Mouse (Mus musculus) C2C12 (cell line): ENCODE results near the gene Mamdc4.

Source experiments
- CEBPB ChIP-seq: IDR thresholded peaks from one replicate; pipeline ENCODE4 v1.6.1; 2011; ENCODE audit warnings: low read depth, mild to moderate bottlenecking, control low read depth, moderate library complexity
- CTCF ChIP-seq: IDR thresholded peaks from one replicate; pipeline ENCODE4 v1.5.1; 2011; ENCODE audit not compliant: control insufficient read depth, insufficient read depth, insufficient read length
- FOSL1 ChIP-seq: IDR thresholded peaks from one replicate; pipeline ENCODE4 v1.8.0; 2011; ENCODE audit warnings: mild to moderate bottlenecking, low read length; ENCODE audit not compliant: poor library complexity, insufficient read depth, severe bottlenecking
- MAX ChIP-seq: IDR thresholded peaks from one replicate; pipeline ENCODE4 v1.6.1; 2011; ENCODE audit warnings: mild to moderate bottlenecking, control low read depth
- MYOG ChIP-seq: IDR thresholded peaks from one replicate; pipeline ENCODE4 v1.6.1; 2011; ENCODE audit not compliant: control insufficient read depth, insufficient read length; ENCODE audit errors: extremely low read depth
- USF1 ChIP-seq: IDR thresholded peaks from one replicate; pipeline ENCODE4 v1.6.1; 2011; ENCODE audit warnings: low read depth, mild to moderate bottlenecking, control low read depth, moderate library complexity

- TF ChIP-seq CTCF (no peak), USF1 (no peak), FOSL1 (no peak), MYOG (no peak), MAX (no peak), CEBPB (no peak)
Measured at GRCm38 (mm10) chr2:25533707-25534106, 40.9 kb downstream of the Mamdc4 start.
